ENCODE assay signal across 11 mouse cellular contexts in genomic region chr14:10020400-10021140, GRCm38 (mm10).
DNase-seq lines count a peak whose midpoint lies in the region; ATAC-seq and TF ChIP-seq lines count a peak whose summit lies in the region.
"Had no signal": no experiment of that assay in that cellular context is flagged by ENCODE, and none has a peak within 500 bp of the region (broad histone marks: within the 10 kb centered on the region; RNA-seq: fewer than 3 reads in every experiment).

No protein-coding gene starts in this region.

- no peak overlapping the region for H3K27ac ChIP-seq in lung, embryonic 14.5 days (ENCODE audit: low read depth)
- H3K27ac ChIP-seq in heart, postnatal 0 days (ENCODE audit: low read depth) = no peak overlapping the region
- H3K27ac ChIP-seq: macrophage had no signal

- H3K9me3 ChIP-seq in lung, embryonic 14.5 days (ENCODE audit: low read depth, low read length) = no peaks in the 10 kb centered on the region
- H3K9me3 ChIP-seq in heart, postnatal 0 days (replicated peaks; ENCODE audit: control insufficient read depth, low read length) = no peaks in the 10 kb centered on the region

- no peak overlapping the region for H3K4me3 ChIP-seq in lung, embryonic 14.5 days (ENCODE audit: low read depth, low read length)
- no peak overlapping the region for H3K4me3 ChIP-seq in lung, adult 2 months (replicated peaks; ENCODE audit: extremely low read depth, low read depth, low read length)
- H3K4me3 ChIP-seq in heart, postnatal 0 days (ENCODE audit: low read depth, low read length) = no peak overlapping the region

- TF ChIP-seq CTCF in lung, embryonic 14.5 days (IDR thresholded peaks at IDR 0.05; ENCODE audit: low read depth) = peak; percentile 54
- no peak for TF ChIP-seq CTCF in lung, adult 2 months (IDR thresholded peaks at IDR 0.05; ENCODE audit: insufficient read depth, low read length)
- peak; percentile 37 for TF ChIP-seq CTCF in heart, postnatal 0 days (IDR thresholded peaks at IDR 0.05; ENCODE audit: low read depth)

- H3K36me3 ChIP-seq in lung, embryonic 14.5 days (ENCODE audit: insufficient read depth) = no peaks in the 10 kb centered on the region
- H3K36me3 ChIP-seq in heart, postnatal 0 days (replicated peaks; ENCODE audit: control insufficient read depth, insufficient read depth, low read length) = no peaks in the 10 kb centered on the region

- no peak for TF ChIP-seq POLR2A in lung, adult 2 months (IDR thresholded peaks at IDR 0.05; ENCODE audit: borderline replicate concordance, extremely low read depth, low read depth, low read length)

- TF ChIP-seq EP300 in heart, postnatal 0 days (IDR thresholded peaks at IDR 0.05; ENCODE audit: low read depth) = no peak

- no peaks in the 10 kb centered on the region; the same call in 1 of the 2 replicates for H3K4me1 ChIP-seq in lung, embryonic 14.5 days (ENCODE audit: insufficient read depth)
- H3K4me1 ChIP-seq in lung, adult 2 months (ENCODE audit: control insufficient read depth, insufficient read depth, low read length) = no peaks in the 10 kb centered on the region
- H3K4me1 ChIP-seq in heart, postnatal 0 days (ENCODE audit: control insufficient read depth, insufficient read depth) = 0 out of 2 replicates have a peak, but pooled peaks cover 12% of the 10 kb centered on the region

- H3K9ac ChIP-seq in lung, embryonic 14.5 days = no peak overlapping the region
- no peak overlapping the region for H3K9ac ChIP-seq in heart, postnatal 0 days (replicated peaks; ENCODE audit: low read depth, low read length)

- H3K4me2 ChIP-seq in lung, embryonic 14.5 days = no peak overlapping the region
- H3K4me2 ChIP-seq in heart, postnatal 0 days (ENCODE audit: low read depth, low read length) = no peak overlapping the region

- 73% methylated on average over 5 of the region's 5 CpGs for WGBS in lung, embryonic 14.5 days
- WGBS in lung, adult 2 months = 62% methylated on average over 5 of the region's 5 CpGs
- 56% methylated on average over 5 of the region's 5 CpGs for WGBS in heart, postnatal 0 days

- intact Hi-C loops in heart, postnatal 25 days (cut with DNase I) = no loop called here

- H3K27me3 ChIP-seq in lung, embryonic 14.5 days (ENCODE audit: insufficient read depth, low read length) = no peaks in the 10 kb centered on the region
- H3K27me3 ChIP-seq in heart, postnatal 0 days (ENCODE audit: control insufficient read depth, insufficient read depth, low read length) = no peaks in the 10 kb centered on the region

- ATAC-seq in lung, embryonic 14.5 days (ENCODE audit: insufficient read depth) = no peak
- peak; percentile 92 for ATAC-seq in heart, postnatal 0 days (ENCODE audit: insufficient read depth, low read depth)
- ATAC-seq: forebrain, embryonic 14.5 days had no signal

- peak; percentile 2 to 21 for DNase-seq in heart, adult 9 months (ENCODE audit: low spot score in 2 of 2)
- DNase-seq in heart, postnatal 25 days (ENCODE audit: low spot score) = no peak
- peak; percentile 39 for DNase-seq in lung, embryonic 14.5 days
- no peak for DNase-seq in lung, adult 2 months
- DNase-seq in ES-CJ7 (ENCODE audit: low read depth, low spot score) = peak; percentile 16
- peak; percentile 67 for DNase-seq in heart, postnatal 0 days (ENCODE audit: low spot score)
- DNase-seq in thymus, postnatal 36 days = no peak
- DNase-seq: midbrain, embryonic 14.5 days; thymus, postnatal 25 days had no signal

Comparison
In these comparisons a context has a peak if more than half of its experiments do, and no peak if none do; other contexts are left out.
1. DNase-seq: peak in heart, adult 9 months (2 of 2), lung, embryonic 14.5 days (single experiment), ES-CJ7 (single experiment) and heart, postnatal 0 days (single experiment); none in heart, postnatal 25 days (single experiment), lung, adult 2 months (single experiment) and thymus, postnatal 36 days (0 of 2).